Mouse (Mus musculus) hindbrain, embryonic 12.5 days (tissue): ENCODE results near the gene Gm37240. TPM values are rescaled to one million over a fixed set of nuclear protein-coding genes. Genes with fewer than 3 reads are reported as not detected.

Experiments
- ATAC-seq: fragments of 200-750 bp; cut with Nextera tagmentation; 2 replicates; pipeline ENCODE4 v1.8.0; 2017; ENCODE audit warnings: moderate TSS enrichment; ENCODE audit not compliant: low FRiP score
- H3K27ac ChIP-seq: fragments of 300-500 bp; sonication (generic); 2 replicates; pipeline ENCODE4 v1.5.1; 2016; ENCODE audit warnings: mild to moderate bottlenecking
- H3K27me3 ChIP-seq: fragments of 300-500 bp; sonication (generic); 2 replicates; pipeline ENCODE4 v1.6.1; 2016; ENCODE audit warnings: mild to moderate bottlenecking
- H3K36me3 ChIP-seq: fragments of 300-500 bp; sonication (generic); 2 replicates; pipeline ENCODE4 v1.6.1; 2016; ENCODE audit warnings: mild to moderate bottlenecking
- H3K4me1 ChIP-seq: fragments of 300-500 bp; sonication (generic); 2 replicates; pipeline ENCODE4 v1.6.1; 2016
- H3K4me2 ChIP-seq: fragments of 300-500 bp; sonication (generic); replicated peaks from 2 replicates; pipeline ENCODE4 v1.6.1; 2016; ENCODE audit warnings: mild to moderate bottlenecking
- H3K4me3 ChIP-seq: fragments of 300-500 bp; sonication (generic); 2 replicates; pipeline ENCODE4 v1.5.1; 2016; ENCODE audit warnings: mild to moderate bottlenecking
- H3K9ac ChIP-seq: fragments of 300-500 bp; sonication (generic); 2 replicates; pipeline ENCODE4 v1.6.1; 2016; ENCODE audit warnings: mild to moderate bottlenecking, moderate library complexity
- H3K9me3 ChIP-seq: fragments of 300-500 bp; sonication (generic); replicated peaks from 2 replicates; pipeline ENCODE4 v1.6.1; 2016; ENCODE audit warnings: mild to moderate bottlenecking
- WGBS: fragments of 180-500 bp; shearing (Covaris S2); methylation state at CpG from one replicate; pipeline ENCODE4 v1.1.7; 2016; 5-methylcytosine and 5-hydroxymethylcytosine counted together
- polyA plus RNA-seq: library from polyadenylated mRNA; unstranded; fragments of >200 nt; fragmentation: Nextera tagmentation; extraction: Ambion mirVana; gene quantifications from 2 replicates; pipeline ENCODE4 v1.2.1, GENCODE M21; 2016

Gene Gm37240
- polyA plus RNA-seq, 1 experiment from 2014 or later: 3.3 TPM

GRCm38 (mm10) chr3:85376541-85376940, 510.8 kb downstream of the Gm37240 start:
- no peak for ATAC-seq
- Histone ChIP-seq H3K4me3 (no peak overlapping the region), H3K4me1 (peaks cover 9% of the 10 kb centered on the region), H3K9me3 (no peaks in the 10 kb centered on the region), H3K27ac (no peak overlapping the region), H3K36me3 (no peaks in the 10 kb centered on the region), H3K27me3 (no peaks in the 10 kb centered on the region), H3K4me2 (no peak overlapping the region), H3K9ac (no peak overlapping the region)
- WGBS: 91% methylated on average over 2 of the region's 2 CpGs

GRCm38 (mm10) chr3:85373039-85373438, 514.3 kb downstream of the Gm37240 start:
- no peak for ATAC-seq

GRCm38 (mm10) chr3:85369847-85370246, 517.5 kb downstream of the Gm37240 start:
- 81% methylated on average over 10 of the region's 10 CpGs for WGBS
- Histone ChIP-seq H3K9ac (no peak overlapping the region), H3K9me3 (no peaks in the 10 kb centered on the region), H3K27me3 (no peaks in the 10 kb centered on the region), H3K4me1 (peaks cover 3% of the 10 kb centered on the region; the same call in 1 of the 2 replicates), H3K36me3 (no peaks in the 10 kb centered on the region), H3K27ac (no peak overlapping the region), H3K4me3 (no peak overlapping the region), H3K4me2 (no peak overlapping the region)
- ATAC-seq: no peak

More at GRCm38 (mm10) chr3:85373039-85373438, 514.3 kb downstream of the Gm37240 start:
- peaks cover 4% of the 10 kb centered on the region for H3K4me1 ChIP-seq
- no peak overlapping the region for H3K27ac ChIP-seq
- H3K4me3 ChIP-seq: no peak overlapping the region
- no peaks in the 10 kb centered on the region for H3K36me3 ChIP-seq
- H3K27me3 ChIP-seq: no peaks in the 10 kb centered on the region
- no peak overlapping the region for H3K4me2 ChIP-seq
- H3K9ac ChIP-seq: no peak overlapping the region
- 25% methylated on average over 3 of the region's 3 CpGs for WGBS
- H3K9me3 ChIP-seq: no peaks in the 10 kb centered on the region

- H3K27me3 ChIP-seq: no peaks in the 10 kb centered on the region
- no peaks in the 10 kb centered on the region for H3K9me3 ChIP-seq
- H3K27ac ChIP-seq: no peak overlapping the region
- ATAC-seq: no peak
- 78% methylated on average over 5 of the region's 5 CpGs for WGBS
- no peak overlapping the region for H3K4me2 ChIP-seq
- peaks cover 3% of the 10 kb centered on the region; the same call in 1 of the 2 replicates for H3K4me1 ChIP-seq
- no peaks in the 10 kb centered on the region for H3K36me3 ChIP-seq
- no peak overlapping the region for H3K9ac ChIP-seq
- no peak overlapping the region for H3K4me3 ChIP-seq
Observed at GRCm38 (mm10) chr3:85369157-85369556, 518.2 kb downstream of the Gm37240 start.

GRCm38 (mm10) chr3:85368354-85369120, 518.8 kb downstream of the Gm37240 start:
- ATAC-seq: no peak
- H3K27ac ChIP-seq: no peak overlapping the region
- no peaks in the 10 kb centered on the region for H3K36me3 ChIP-seq
- 86% methylated on average over 16 of the region's 16 CpGs for WGBS
- H3K4me3 ChIP-seq: no peak overlapping the region
- H3K4me2 ChIP-seq: no peak overlapping the region
- H3K27me3 ChIP-seq: no peaks in the 10 kb centered on the region
- no peak overlapping the region for H3K9ac ChIP-seq
- H3K9me3 ChIP-seq: no peaks in the 10 kb centered on the region
- peaks cover 3% of the 10 kb centered on the region; the same call in 1 of the 2 replicates for H3K4me1 ChIP-seq

- H3K4me3 ChIP-seq: no peak overlapping the region
- peaks cover 3% of the 10 kb centered on the region; the same call in 1 of the 2 replicates for H3K4me1 ChIP-seq
- H3K36me3 ChIP-seq: no peaks in the 10 kb centered on the region
- H3K27me3 ChIP-seq: no peaks in the 10 kb centered on the region
- no peak for ATAC-seq
- H3K4me2 ChIP-seq: no peak overlapping the region
- no peak overlapping the region for H3K27ac ChIP-seq
- 77% methylated on average over 5 of the region's 5 CpGs for WGBS
- no peak overlapping the region for H3K9ac ChIP-seq
- H3K9me3 ChIP-seq: no peaks in the 10 kb centered on the region
Observed at GRCm38 (mm10) chr3:85364591-85365343, 522.6 kb downstream of the Gm37240 start.

GRCm38 (mm10) chr3:85362883-85363282, 524.4 kb downstream of the Gm37240 start:
- H3K4me3 ChIP-seq: no peak overlapping the region
- no peak overlapping the region for H3K9ac ChIP-seq
- ATAC-seq: no peak
- no peak overlapping the region for H3K4me2 ChIP-seq
- no peaks in the 10 kb centered on the region for H3K36me3 ChIP-seq
- H3K9me3 ChIP-seq: no peaks in the 10 kb centered on the region
- 92% methylated on average over 7 of the region's 7 CpGs for WGBS
- H3K4me1 ChIP-seq: no peaks in the 10 kb centered on the region
- H3K27ac ChIP-seq: no peak overlapping the region
- no peaks in the 10 kb centered on the region for H3K27me3 ChIP-seq

- Histone ChIP-seq H3K27ac (no peak overlapping the region), H3K4me2 (no peak overlapping the region), H3K9me3 (no peaks in the 10 kb centered on the region), H3K9ac (no peak overlapping the region), H3K27me3 (no peaks in the 10 kb centered on the region), H3K4me1 (no peaks in the 10 kb centered on the region), H3K4me3 (no peak overlapping the region), H3K36me3 (no peaks in the 10 kb centered on the region)
- no peak for ATAC-seq
- 90% methylated on average over 3 of the region's 3 CpGs for WGBS
Observed at GRCm38 (mm10) chr3:85356373-85356772, 530.9 kb downstream of the Gm37240 start.

- H3K36me3 ChIP-seq: no peaks in the 10 kb centered on the region
- no peaks in the 10 kb centered on the region for H3K27me3 ChIP-seq
- H3K27ac ChIP-seq: no peak overlapping the region
- ATAC-seq: no peak
- H3K4me1 ChIP-seq: no peaks in the 10 kb centered on the region
- no peak overlapping the region for H3K4me2 ChIP-seq
- H3K4me3 ChIP-seq: no peak overlapping the region
- no peak overlapping the region for H3K9ac ChIP-seq
- WGBS: 79% methylated on average over 6 of the region's 6 CpGs
- no peaks in the 10 kb centered on the region for H3K9me3 ChIP-seq
Observed at GRCm38 (mm10) chr3:85348021-85348420, 539.3 kb downstream of the Gm37240 start.

- 0 out of 2 replicates have a peak overlapping the region, but pooled peaks have one; percentile 7 for H3K27ac ChIP-seq
- no peak overlapping the region for H3K4me3 ChIP-seq
- peaks cover 27% of the 10 kb centered on the region for H3K4me1 ChIP-seq
- no peaks in the 10 kb centered on the region for H3K9me3 ChIP-seq
- no peaks in the 10 kb centered on the region for H3K27me3 ChIP-seq
- no peak overlapping the region for H3K4me2 ChIP-seq
- H3K9ac ChIP-seq: no peak overlapping the region
- no peaks in the 10 kb centered on the region for H3K36me3 ChIP-seq
- 76% methylated on average over 12 of the region's 12 CpGs for WGBS
- ATAC-seq: 0 out of 2 replicates have a peak, but pooled peaks have one; percentile 15
Observed at GRCm38 (mm10) chr3:85341103-85341860, 546.0 kb downstream of the Gm37240 start.

GRCm38 (mm10) chr3:85340491-85340890, 546.8 kb downstream of the Gm37240 start:
- Histone ChIP-seq H3K27me3 (no peaks in the 10 kb centered on the region), H3K36me3 (no peaks in the 10 kb centered on the region), H3K9me3 (no peaks in the 10 kb centered on the region), H3K27ac (no peak overlapping the region), H3K4me2 (no peak overlapping the region), H3K4me1 (peaks cover 27% of the 10 kb centered on the region), H3K9ac (no peak overlapping the region), H3K4me3 (no peak overlapping the region)
- no peak for ATAC-seq
- 49% methylated on average over 3 of the region's 3 CpGs for WGBS

- Histone ChIP-seq H3K36me3 (no peaks in the 10 kb centered on the region), H3K9me3 (no peaks in the 10 kb centered on the region), H3K4me1 (peaks cover 27% of the 10 kb centered on the region), H3K27me3 (no peaks in the 10 kb centered on the region), H3K27ac (no peak overlapping the region), H3K4me3 (no peak overlapping the region), H3K9ac (no peak overlapping the region), H3K4me2 (no peak overlapping the region)
- ATAC-seq: no peak
- WGBS: 74% methylated on average over 2 of the region's 2 CpGs
Observed at GRCm38 (mm10) chr3:85339926-85340325, 547.4 kb downstream of the Gm37240 start.
